ENCODE assay signal across 29 mouse cellular contexts in genomic region chr17:56973956-56974707, GRCm38 (mm10). TPM values are rescaled to one million over a fixed set of nuclear protein-coding genes. Genes with fewer than 3 reads are reported as not detected.
DNase-seq lines count a peak whose midpoint lies in the region; ATAC-seq and TF ChIP-seq lines count a peak whose summit lies in the region.
"Had no signal": no experiment of that assay in that cellular context is flagged by ENCODE, and none has a peak within 500 bp of the region (broad histone marks: within the 10 kb centered on the region; RNA-seq: fewer than 3 reads in every experiment).

No protein-coding gene starts in this region.

- H3K27me3 ChIP-seq in intestine, embryonic 15.5 days (replicated peaks), result no peaks in the 10 kb centered on the region
- no peaks in the 10 kb centered on the region for H3K27me3 ChIP-seq in intestine, postnatal 0 days (replicated peaks; ENCODE audit: control insufficient read depth, insufficient read depth, low read length)
- H3K27me3 ChIP-seq: embryonic facial prominence, embryonic 15.5 days; forebrain, embryonic 15.5 days had no signal

- 64% methylated on average over 13 of the region's 14 CpGs for WGBS in intestine, embryonic 15.5 days
- 65% methylated on average over 13 of the region's 14 CpGs for WGBS in intestine, postnatal 0 days

- no peak overlapping the region for H3K4me2 ChIP-seq in intestine, embryonic 15.5 days (replicated peaks)
- no peak overlapping the region for H3K4me2 ChIP-seq in intestine, postnatal 0 days (replicated peaks; ENCODE audit: low read depth)
- H3K4me2 ChIP-seq: embryonic facial prominence, embryonic 15.5 days; forebrain, embryonic 15.5 days; hindbrain, embryonic 12.5 days had no signal

- peak; percentile 14 for DNase-seq in embryo, embryonic 11 days
- DNase-seq in embryo, embryonic 10 days (ENCODE audit: low spot score), result no peak
- peak; percentile 79 for DNase-seq in ES-CJ7 (ENCODE audit: low read depth, low spot score)
- DNase-seq in ZHBTc4 (ENCODE audit: low read depth, low spot score), result peak; percentile 82
- DNase-seq in left cerebral cortex, adult 8-10 months (ENCODE audit: low spot score in 2 of 2), result no peak
- DNase-seq in lung, postnatal 10 days, result no peak
- DNase-seq: adrenal gland, postnatal 10 days; B cell, adult 2 months; cerebellum, adult 11-12 months; cerebellum, adult 9-10 months; cerebellum, postnatal 36 days; gastrocnemius, postnatal 10 days; heart, postnatal 10 days; heart, postnatal 4 days had no signal

- H3K4me1 ChIP-seq in intestine, embryonic 15.5 days (replicated peaks), result peaks cover 13% of the 10 kb centered on the region; the same call in 1 of the 2 replicates
- H3K4me1 ChIP-seq in intestine, postnatal 0 days (replicated peaks; ENCODE audit: control insufficient read depth, insufficient read depth, low read length), result peaks cover 3% of the 10 kb centered on the region; the same call in 1 of the 2 replicates
- H3K4me1 ChIP-seq: embryonic facial prominence, embryonic 15.5 days; forebrain, embryonic 10.5 days; forebrain, embryonic 15.5 days; hindbrain, embryonic 12.5 days had no signal

- no peaks in the 10 kb centered on the region for H3K36me3 ChIP-seq in intestine, embryonic 15.5 days
- no peaks in the 10 kb centered on the region for H3K36me3 ChIP-seq in intestine, postnatal 0 days (ENCODE audit: control insufficient read depth, insufficient read depth)
- H3K36me3 ChIP-seq: embryonic facial prominence, embryonic 15.5 days; forebrain, embryonic 10.5 days; forebrain, embryonic 15.5 days; hindbrain, embryonic 12.5 days had no signal

- no peak overlapping the region; the same call in 1 of the 2 replicates for H3K27ac ChIP-seq in intestine, embryonic 15.5 days
- no peak overlapping the region for H3K27ac ChIP-seq in intestine, postnatal 0 days (ENCODE audit: low read depth, low read length)
- H3K27ac ChIP-seq: embryonic facial prominence, embryonic 15.5 days; forebrain, embryonic 10.5 days; forebrain, embryonic 15.5 days; hindbrain, embryonic 12.5 days had no signal

- H3K4me3 ChIP-seq in intestine, embryonic 15.5 days (replicated peaks), result no peak overlapping the region
- no peak overlapping the region for H3K4me3 ChIP-seq in intestine, postnatal 0 days (ENCODE audit: low read depth, low read length)
- H3K4me3 ChIP-seq: embryonic facial prominence, embryonic 15.5 days; erythroblast, embryonic 14.5 days; forebrain, embryonic 10.5 days; forebrain, embryonic 15.5 days; hindbrain, embryonic 12.5 days had no signal

- no peaks in the 10 kb centered on the region for H3K9me3 ChIP-seq in intestine, embryonic 15.5 days
- H3K9me3 ChIP-seq in intestine, postnatal 0 days (ENCODE audit: control insufficient read depth), result no peaks in the 10 kb centered on the region
- H3K9me3 ChIP-seq: embryonic facial prominence, embryonic 15.5 days; forebrain, embryonic 10.5 days; forebrain, embryonic 15.5 days; hindbrain, embryonic 12.5 days had no signal

- peak; percentile 13 for ATAC-seq in intestine, embryonic 15.5 days
- no peak for ATAC-seq in intestine, postnatal 0 days
- ATAC-seq: CD4-positive, CD25-positive, alpha-beta regulatory T cell, adult 4 months; forebrain, embryonic 15.5 days; hindbrain, embryonic 16.5 days; inflammation-experienced regulatory T-cells, adult 6 months had no signal

- TF ChIP-seq CTCF in intestine, postnatal 0 days (IDR thresholded peaks at IDR 0.05; ENCODE audit: low read depth), result no peak

- no peak overlapping the region for H3K9ac ChIP-seq in intestine, embryonic 15.5 days
- no peak overlapping the region for H3K9ac ChIP-seq in intestine, postnatal 0 days (ENCODE audit: low read depth, low read length)
- H3K9ac ChIP-seq: embryonic facial prominence, embryonic 15.5 days; forebrain, embryonic 15.5 days; hindbrain, embryonic 12.5 days had no signal

RNA-seq across cellular contexts. Expression of gene Acer1, which starts 7.8 kb away (rescaled TPM):
- polyA plus RNA-seq in intestine, embryonic 15.5 days (2015; fragmentation: Nextera tagmentation; extraction: Ambion mirVana), result 0.46 and 1.00 TPM in 2 replicates
- polyA plus RNA-seq in intestine, postnatal 0 days (2015; fragmentation: Nextera tagmentation; extraction: Ambion mirVana), result 0.44 and 0.65 TPM in 2 replicates
- total RNA-seq in left cerebral cortex, adult 8-10 months (2022), result not detected
- total RNA-seq: adrenal gland, postnatal 10 days; gastrocnemius, postnatal 10 days; gastrocnemius, postnatal 4 days; heart, adult 8-10 months; heart, postnatal 10 days; heart, postnatal 4 days had no signal
- polyA plus RNA-seq: embryonic facial prominence, embryonic 11.5 days; erythroblast, embryonic 14.5 days; forebrain, embryonic 10.5 days; forebrain, embryonic 15.5 days; frontal cortex, adult 2 months; hindbrain, embryonic 12.5 days; hindbrain, embryonic 16.5 days; inflammation-experienced regulatory T-cells, adult 6 months had no signal

RNA-seq across cellular contexts. Expression of gene Clpp, which starts 16.0 kb away (rescaled TPM):
- polyA plus RNA-seq in intestine, embryonic 15.5 days (2015; fragmentation: Nextera tagmentation; extraction: Ambion mirVana), result 149 and 166 TPM in 2 replicates
- polyA plus RNA-seq in intestine, postnatal 0 days (2015; fragmentation: Nextera tagmentation; extraction: Ambion mirVana), result 77.5 and 78.0 TPM in 2 replicates
- 10 to 100 TPM; 60.6 to 69.6 (median 65.4) TPM for total RNA-seq in left cerebral cortex, adult 8-10 months (2022)

RNA-seq across cellular contexts. Expression of gene Alkbh7, which starts 23.0 kb away (rescaled TPM):
- polyA plus RNA-seq in intestine, embryonic 15.5 days (2015; fragmentation: Nextera tagmentation; extraction: Ambion mirVana), result 41.1 and 42.4 TPM in 2 replicates
- 25.7 and 28.7 TPM in 2 replicates for polyA plus RNA-seq in intestine, postnatal 0 days (2015; fragmentation: Nextera tagmentation; extraction: Ambion mirVana)
- 10 to 100 TPM; 24.4 to 27.2 (median 26.1) TPM for total RNA-seq in left cerebral cortex, adult 8-10 months (2022)

RNA-seq across cellular contexts. Expression of gene Pspn, which starts 25.7 kb away (rescaled TPM):
- 0.45 TPM in 1 of 2 replicates, not detected in the other for polyA plus RNA-seq in intestine, embryonic 15.5 days (2015; fragmentation: Nextera tagmentation; extraction: Ambion mirVana)
- not detected in 2 replicates for polyA plus RNA-seq in intestine, postnatal 0 days (2015; fragmentation: Nextera tagmentation; extraction: Ambion mirVana)
- not detected for total RNA-seq in left cerebral cortex, adult 8-10 months (2022)
- total RNA-seq: gastrocnemius, postnatal 10 days; gastrocnemius, postnatal 4 days; heart, adult 8-10 months; heart, postnatal 10 days; heart, postnatal 4 days had no signal
- polyA plus RNA-seq: CD4-positive, CD25-positive, alpha-beta regulatory T cell, adult 4 months; embryonic facial prominence, embryonic 11.5 days; embryonic facial prominence, embryonic 15.5 days; erythroblast, embryonic 14.5 days; heart, embryonic 14.5 days; hindbrain, embryonic 16.5 days had no signal

RNA-seq across cellular contexts. Expression of gene Gtf2f1, which starts 37.0 kb away (rescaled TPM):
- polyA plus RNA-seq in intestine, embryonic 15.5 days (2015; fragmentation: Nextera tagmentation; extraction: Ambion mirVana), result 60.0 and 61.8 TPM in 2 replicates
- polyA plus RNA-seq in intestine, postnatal 0 days (2015; fragmentation: Nextera tagmentation; extraction: Ambion mirVana), result 43.3 and 43.5 TPM in 2 replicates
- total RNA-seq in left cerebral cortex, adult 8-10 months (2022), result 10 to 100 TPM; 65.0 to 65.5 (median 65.2) TPM

Comparison
In these comparisons a context has a peak if more than half of its experiments do, and no peak if none do; other contexts are left out.
1. DNase-seq: peak in embryo, embryonic 11 days (single experiment), ES-CJ7 (single experiment) and ZHBTc4 (single experiment); none in embryo, embryonic 10 days (single experiment), left cerebral cortex, adult 8-10 months (0 of 2) and lung, postnatal 10 days (single experiment).